Mouse (Mus musculus) hindbrain, embryonic 16.5 days (tissue): Measurements from ENCODE around the gene Enoph1. TPM values are rescaled to one million over a fixed set of nuclear protein-coding genes. Genes with fewer than 3 reads are reported as not detected.

Source experiments
- ATAC-seq: fragments of 200-750 bp; cut with Nextera tagmentation; 2 replicates; pipeline ENCODE4 v1.8.0; 2017; ENCODE audit warnings: moderate TSS enrichment, moderate library complexity
- H3K27ac ChIP-seq: fragments of 300-500 bp; sonication (generic); 2 replicates; pipeline ENCODE4 v1.5.1; 2014; ENCODE audit warnings: low read depth, mild to moderate bottlenecking, control low read depth, low read length, moderate library complexity
- H3K27me3 ChIP-seq: fragments of 300-500 bp; sonication (generic); replicated peaks from 2 replicates; pipeline ENCODE4 v1.6.1; 2014; ENCODE audit warnings: low read length; ENCODE audit not compliant: control insufficient read depth, insufficient read depth
- H3K36me3 ChIP-seq: fragments of 300-500 bp; sonication (generic); 2 replicates; pipeline ENCODE4 v1.6.1; 2014; ENCODE audit warnings: mild to moderate bottlenecking, low read length, moderate library complexity, mixed read lengths; ENCODE audit not compliant: control insufficient read depth, insufficient read depth
- H3K4me1 ChIP-seq: fragments of 300-500 bp; sonication (generic); 2 replicates; pipeline ENCODE4 v1.6.1; 2014; ENCODE audit warnings: low read depth, low read length; ENCODE audit not compliant: control insufficient read depth, insufficient read depth
- H3K4me2 ChIP-seq: fragments of 300-500 bp; sonication (generic); 2 replicates; pipeline ENCODE4 v1.6.1; 2014; ENCODE audit warnings: mild to moderate bottlenecking, low read length, control low read depth, moderate library complexity
- H3K4me3 ChIP-seq: fragments of 300-500 bp; sonication (generic); 2 replicates; pipeline ENCODE4 v1.5.1; 2014; ENCODE audit warnings: mild to moderate bottlenecking, low read length, control low read depth, moderate library complexity
- H3K9ac ChIP-seq: fragments of 300-500 bp; sonication (generic); 2 replicates; pipeline ENCODE4 v1.6.1; 2014; ENCODE audit warnings: low read depth, mild to moderate bottlenecking, control low read depth, low read length, moderate library complexity
- H3K9me3 ChIP-seq: fragments of 300-500 bp; sonication (generic); 2 replicates; pipeline ENCODE4 v1.6.1; 2014; ENCODE audit warnings: mild to moderate bottlenecking, low read length, moderate library complexity; ENCODE audit not compliant: control insufficient read depth
- WGBS: fragments of 180-500 bp; shearing (Covaris S2); extraction: QIAGEN DNeasy Blood & Tissue Kit; methylation state at CpG from one replicate; pipeline ENCODE4 v1.1.7; 2014; 5-methylcytosine and 5-hydroxymethylcytosine counted together
- polyA plus RNA-seq: library from polyadenylated mRNA; unstranded; fragments of >200 nt; fragmentation: Nextera tagmentation; extraction: Ambion mirVana; gene quantifications from 2 replicates; pipeline ENCODE4 v1.2.1, GENCODE M21; 2015

Gene Enoph1
- polyA plus RNA-seq, 1 experiment from 2014 or later = 62.2 TPM

- H3K4me3 ChIP-seq = no peak overlapping the region
- peaks cover 30% of the 10 kb centered on the region for H3K36me3 ChIP-seq
- H3K9me3 ChIP-seq = no peaks in the 10 kb centered on the region
- WGBS = 37% methylated on average over 6 of the region's 6 CpGs
- H3K27me3 ChIP-seq = no peaks in the 10 kb centered on the region
- no peak overlapping the region for H3K27ac ChIP-seq
- peak; percentile 35; the same call in 1 of the 2 replicates for ATAC-seq
- no peak overlapping the region for H3K9ac ChIP-seq
- peaks cover 12% of the 10 kb centered on the region for H3K4me1 ChIP-seq
- H3K4me2 ChIP-seq = no peak overlapping the region
These were observed 19.5 kb downstream of the Enoph1 start for GRCm38 (mm10) chr5:100059326-100059725.

GRCm38 (mm10) chr5:100060876-100061275, 21.1 kb downstream of the Enoph1 start:
- Histone ChIP-seq H3K4me1 (peaks cover 8% of the 10 kb centered on the region), H3K27me3 (no peaks in the 10 kb centered on the region), H3K4me2 (no peak overlapping the region), H3K9me3 (no peaks in the 10 kb centered on the region), H3K4me3 (no peak overlapping the region), H3K27ac (no peak overlapping the region), H3K36me3 (peaks cover 31% of the 10 kb centered on the region), H3K9ac (no peak overlapping the region)
- ATAC-seq = no peak
- WGBS = 96% methylated on average over 14 of the region's 14 CpGs

GRCm38 (mm10) chr5:100067579-100067978, 27.8 kb downstream of the Enoph1 start:
- H3K4me1 ChIP-seq = no peaks in the 10 kb centered on the region
- no peak overlapping the region for H3K9ac ChIP-seq
- no peaks in the 10 kb centered on the region for H3K27me3 ChIP-seq
- H3K4me3 ChIP-seq = no peak overlapping the region
- no peak for ATAC-seq
- peaks cover 17% of the 10 kb centered on the region for H3K36me3 ChIP-seq
- H3K4me2 ChIP-seq = no peak overlapping the region
- no peak overlapping the region for H3K27ac ChIP-seq
- WGBS = 94% methylated on average over 16 of the region's 16 CpGs
- H3K9me3 ChIP-seq = no peaks in the 10 kb centered on the region

GRCm38 (mm10) chr5:100069526-100069925, 29.7 kb downstream of the Enoph1 start:
- no peak for ATAC-seq
- 92% methylated on average over 2 of the region's 2 CpGs for WGBS
- Histone ChIP-seq H3K27me3 (no peaks in the 10 kb centered on the region), H3K4me1 (no peaks in the 10 kb centered on the region), H3K9me3 (no peaks in the 10 kb centered on the region), H3K4me3 (no peak overlapping the region), H3K9ac (no peak overlapping the region), H3K4me2 (no peak overlapping the region), H3K27ac (no peak overlapping the region), H3K36me3 (peaks cover 6% of the 10 kb centered on the region)

GRCm38 (mm10) chr5:100070255-100070654, 30.5 kb downstream of the Enoph1 start:
- Histone ChIP-seq H3K4me2 (no peak overlapping the region), H3K36me3 (peaks cover 6% of the 10 kb centered on the region), H3K9ac (no peak overlapping the region), H3K4me3 (no peak overlapping the region), H3K9me3 (no peaks in the 10 kb centered on the region), H3K27me3 (no peaks in the 10 kb centered on the region), H3K4me1 (no peaks in the 10 kb centered on the region), H3K27ac (no peak overlapping the region)
- WGBS = 27% methylated on average over 3 of the region's 3 CpGs
- ATAC-seq = peak; percentile 60; the same call in 1 of the 2 replicates

GRCm38 (mm10) chr5:100071541-100071940, 31.8 kb downstream of the Enoph1 start:
- H3K9me3 ChIP-seq = no peaks in the 10 kb centered on the region
- H3K4me3 ChIP-seq = no peak overlapping the region
- no peaks in the 10 kb centered on the region for H3K4me1 ChIP-seq
- peaks cover 6% of the 10 kb centered on the region for H3K36me3 ChIP-seq
- no peak overlapping the region for H3K9ac ChIP-seq
- no peaks in the 10 kb centered on the region for H3K27me3 ChIP-seq
- H3K4me2 ChIP-seq = no peak overlapping the region
- WGBS = 89% methylated on average over 5 of the region's 5 CpGs
- no peak for ATAC-seq
- H3K27ac ChIP-seq = no peak overlapping the region

GRCm38 (mm10) chr5:100072557-100072956, 32.8 kb downstream of the Enoph1 start:
- Histone ChIP-seq H3K9me3 (no peaks in the 10 kb centered on the region), H3K36me3 (peaks cover 5% of the 10 kb centered on the region), H3K4me2 (no peak overlapping the region), H3K4me1 (no peaks in the 10 kb centered on the region), H3K27me3 (no peaks in the 10 kb centered on the region), H3K27ac (no peak overlapping the region), H3K4me3 (no peak overlapping the region), H3K9ac (no peak overlapping the region)
- WGBS = 43% methylated on average over 9 of the region's 9 CpGs
- ATAC-seq = no peak

- Histone ChIP-seq H3K9ac (no peak overlapping the region), H3K36me3 (no peaks in the 10 kb centered on the region; the same call in 1 of the 2 replicates), H3K4me3 (no peak overlapping the region), H3K4me2 (no peak overlapping the region), H3K27ac (no peak overlapping the region), H3K4me1 (no peaks in the 10 kb centered on the region), H3K27me3 (no peaks in the 10 kb centered on the region), H3K9me3 (no peaks in the 10 kb centered on the region)
- WGBS = 63% methylated on average over 4 of the region's 4 CpGs
- no peak for ATAC-seq
These were observed 34.8 kb downstream of the Enoph1 start for GRCm38 (mm10) chr5:100074571-100074970.

GRCm38 (mm10) chr5:100079040-100079930, 39.5 kb downstream of the Enoph1 start:
- Histone ChIP-seq H3K4me3 (peak overlapping the region; percentile 15), H3K36me3 (no peaks in the 10 kb centered on the region), H3K9me3 (no peaks in the 10 kb centered on the region), H3K27me3 (no peaks in the 10 kb centered on the region), H3K4me1 (no peaks in the 10 kb centered on the region), H3K9ac (peak overlapping the region; percentile 35), H3K27ac (no peak overlapping the region), H3K4me2 (peak overlapping the region; percentile 27)
- 38% methylated on average over 36 of the region's 36 CpGs for whole genome bisulfite sequencing
- ATAC-seq = 0 out of 2 replicates have a peak, but pooled peaks have one; percentile 45
